Mouse (Mus musculus) embryonic facial prominence, embryonic 10.5 days (tissue): ENCODE data around the gene Slc18b1. TPM values are rescaled to one million over a fixed set of nuclear protein-coding genes. Genes with fewer than 3 reads are reported as not detected.

Experiments used
- DNase-seq: peaks from one replicate; pipeline ENCODE4 v3.0.0-alpha.2; 2017; ENCODE audit warnings: low spot score
- H3K27ac ChIP-seq: fragments of 300-500 bp; sonication (generic); replicated peaks from 2 replicates; pipeline ENCODE4 v1.5.1; 2016; ENCODE audit warnings: mild to moderate bottlenecking
- H3K27me3 ChIP-seq: fragments of 300-500 bp; sonication (generic); replicated peaks from 2 replicates; pipeline ENCODE4 v1.6.1; 2016; ENCODE audit warnings: low read depth, mild to moderate bottlenecking; ENCODE audit not compliant: poor library complexity, severe bottlenecking
- H3K36me3 ChIP-seq: fragments of 300-500 bp; sonication (generic); replicated peaks from 2 replicates; pipeline ENCODE4 v1.6.1; 2016; ENCODE audit warnings: mild to moderate bottlenecking, moderate library complexity
- H3K4me1 ChIP-seq: fragments of 300-500 bp; sonication (generic); 2 replicates; pipeline ENCODE4 v1.6.1; 2016
- H3K4me3 ChIP-seq: fragments of 300-500 bp; sonication (generic); 2 replicates; pipeline ENCODE4 v1.5.1; 2016; ENCODE audit warnings: mild to moderate bottlenecking, moderate library complexity
- H3K9me3 ChIP-seq: fragments of 300-500 bp; sonication (generic); 2 replicates; pipeline ENCODE4 v1.6.1; 2016; ENCODE audit warnings: mild to moderate bottlenecking
- WGBS: fragments of 180-500 bp; shearing (Covaris S2); methylation state at CpG from one replicate; pipeline ENCODE4 v1.1.7; 2016; 5-methylcytosine and 5-hydroxymethylcytosine counted together
- polyA plus RNA-seq: library from polyadenylated mRNA; unstranded; fragments of >200 nt; fragmentation: Nextera tagmentation; extraction: Ambion mirVana; gene quantifications from 2 replicates; pipeline ENCODE4 v1.2.1, GENCODE M21; 2016

Gene Slc18b1
- polyA plus RNA-seq, 1 experiment from 2014 or later, result 11.7 TPM

DNA sequence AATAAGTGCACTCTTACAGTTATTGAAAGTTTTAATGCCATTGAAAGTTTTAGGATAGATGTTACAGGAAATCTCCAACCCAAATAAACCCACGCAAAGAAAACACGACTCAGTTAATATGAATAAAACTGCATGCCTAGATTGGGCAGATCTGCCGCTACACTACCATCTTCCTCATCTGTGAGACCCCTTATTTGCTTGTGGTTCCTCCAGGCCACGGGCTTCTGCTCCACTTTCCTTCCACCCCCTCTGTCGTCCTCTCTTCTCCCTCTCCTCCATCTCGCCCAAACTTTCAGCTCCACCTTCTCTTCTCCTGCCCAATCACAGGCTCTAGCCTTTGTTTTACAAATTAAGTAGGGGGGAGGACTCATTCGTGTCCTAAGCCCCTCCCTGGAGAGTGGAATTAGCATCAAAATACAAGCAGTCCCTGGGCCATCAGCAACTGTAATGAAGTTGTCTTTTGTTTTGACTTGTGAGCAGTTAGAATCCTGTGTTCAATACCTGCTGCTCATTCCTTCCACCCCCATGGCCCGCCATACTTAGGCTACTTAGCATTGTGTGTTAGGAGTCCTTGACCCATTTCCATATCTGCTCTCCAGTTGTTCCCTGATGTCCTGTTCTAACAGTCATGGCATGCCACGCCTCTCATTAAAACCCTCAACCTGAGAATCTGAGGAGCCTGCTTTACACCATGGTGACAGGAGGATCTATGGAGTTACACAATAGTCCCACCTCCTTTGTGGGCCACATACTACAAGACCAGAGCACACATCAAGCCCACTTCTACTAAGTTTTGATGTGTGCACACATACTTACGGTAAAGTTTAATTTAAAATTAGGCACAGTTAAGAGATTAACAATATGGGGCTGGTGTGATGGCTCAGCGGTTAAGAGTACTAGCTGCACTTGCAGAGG is 16.3 kb downstream of the Slc18b1 start:
- H3K4me1 ChIP-seq, result no peaks in the 10 kb centered on the region
- H3K9me3 ChIP-seq, result no peaks in the 10 kb centered on the region
- H3K27me3 ChIP-seq, result no peaks in the 10 kb centered on the region
- 55% methylated on average over 11 of the region's 11 CpGs for WGBS
- H3K36me3 ChIP-seq, result peaks cover 17% of the 10 kb centered on the region; the same call in 1 of the 2 replicates
- DNase-seq, result no peak
- H3K4me3 ChIP-seq, result no peak overlapping the region
- H3K27ac ChIP-seq, result no peak overlapping the region

DNA sequence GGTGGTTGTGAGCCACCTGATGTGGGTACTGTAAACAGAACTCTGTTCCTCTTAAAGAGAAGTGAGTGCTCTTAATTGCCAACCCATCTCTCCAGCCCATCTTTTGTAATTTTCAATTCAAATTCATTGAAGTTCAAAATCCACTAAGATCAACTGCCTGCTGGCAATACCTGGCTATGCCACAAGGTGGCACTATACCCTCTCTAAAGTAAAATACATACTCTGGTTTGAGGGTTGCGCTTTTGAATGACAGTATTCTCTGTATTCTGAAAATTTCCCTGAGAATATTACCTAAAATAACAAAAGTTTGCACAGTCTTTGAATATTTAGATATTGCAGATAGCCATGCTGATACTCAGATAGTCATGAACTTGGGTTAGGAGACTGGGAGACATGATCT is 18.4 kb downstream of the Slc18b1 start:
- H3K4me1 ChIP-seq, result no peaks in the 10 kb centered on the region
- no peak overlapping the region for H3K4me3 ChIP-seq
- 57% methylated on average over 1 of the region's 1 CpGs for whole genome bisulfite sequencing
- DNase-seq, result peak; percentile 74
- no peak overlapping the region for H3K27ac ChIP-seq
- H3K27me3 ChIP-seq, result no peaks in the 10 kb centered on the region
- H3K9me3 ChIP-seq, result no peaks in the 10 kb centered on the region
- peaks cover 21% of the 10 kb centered on the region; the same call in 1 of the 2 replicates for H3K36me3 ChIP-seq

GRCm38 (mm10) chr10:23816241-23816640 is 19.5 kb downstream of the Slc18b1 start:
- H3K9me3 ChIP-seq, result no peaks in the 10 kb centered on the region
- no peaks in the 10 kb centered on the region for H3K4me1 ChIP-seq
- H3K36me3 ChIP-seq, result peaks cover 21% of the 10 kb centered on the region; the same call in 1 of the 2 replicates
- no peaks in the 10 kb centered on the region for H3K27me3 ChIP-seq
- H3K4me3 ChIP-seq, result no peak overlapping the region
- no peak for DNase-seq
- 86% methylated on average over 7 of the region's 7 CpGs for WGBS
- no peak overlapping the region for H3K27ac ChIP-seq

GRCm38 (mm10) chr10:23826516-23826915 is 29.7 kb downstream of the Slc18b1 start:
- peaks cover 56% of the 10 kb centered on the region for H3K36me3 ChIP-seq
- H3K4me1 ChIP-seq, result no peaks in the 10 kb centered on the region
- no peak overlapping the region for H3K27ac ChIP-seq
- no peaks in the 10 kb centered on the region for H3K27me3 ChIP-seq
- no peak for DNase-seq
- H3K9me3 ChIP-seq, result no peaks in the 10 kb centered on the region
- 91% methylated on average over 7 of the region's 7 CpGs for WGBS
- no peak overlapping the region for H3K4me3 ChIP-seq

GRCm38 (mm10) chr10:23836003-23836964 is 39.5 kb downstream of the Slc18b1 start:
- peaks cover 4% of the 10 kb centered on the region; the same call in 1 of the 2 replicates for H3K4me1 ChIP-seq
- no peak overlapping the region for H3K4me3 ChIP-seq
- 77% methylated on average over 9 of the region's 9 CpGs for WGBS
- H3K36me3 ChIP-seq, result no peaks in the 10 kb centered on the region
- H3K27ac ChIP-seq, result no peak overlapping the region
- DNase-seq, result no peak
- H3K9me3 ChIP-seq, result no peaks in the 10 kb centered on the region
- no peaks in the 10 kb centered on the region for H3K27me3 ChIP-seq

DNA sequence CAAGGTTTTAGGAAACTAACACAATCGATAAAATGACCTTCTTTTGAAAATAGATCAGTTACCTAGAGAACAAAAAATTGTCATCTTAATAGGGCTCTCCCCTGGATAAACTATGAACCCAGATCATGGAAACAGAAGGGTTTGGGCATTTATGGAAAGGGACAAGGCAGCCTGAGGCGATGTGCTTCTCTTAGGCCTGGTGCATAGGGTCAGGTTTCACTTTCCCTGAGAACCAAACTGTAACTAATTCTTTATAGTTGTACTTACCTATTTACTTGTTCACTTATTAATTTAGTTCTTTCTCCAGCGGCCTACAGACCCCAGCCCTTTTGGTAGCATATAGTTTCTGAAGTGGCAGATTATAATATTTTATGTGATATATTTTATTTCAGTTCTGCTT is 40.3 kb downstream of the Slc18b1 start:
- Histone ChIP-seq H3K27ac (no peak overlapping the region), H3K4me3 (no peak overlapping the region), H3K4me1 (peaks cover 4% of the 10 kb centered on the region; the same call in 1 of the 2 replicates), H3K9me3 (no peaks in the 10 kb centered on the region), H3K36me3 (no peaks in the 10 kb centered on the region), H3K27me3 (no peaks in the 10 kb centered on the region)
- DNase-seq, result no peak
- WGBS, result 61% methylated on average over 3 of the region's 3 CpGs

GRCm38 (mm10) chr10:23838910-23839309 is 42.1 kb downstream of the Slc18b1 start:
- no peaks in the 10 kb centered on the region for H3K36me3 ChIP-seq
- no peak for DNase-seq
- no peaks in the 10 kb centered on the region for H3K27me3 ChIP-seq
- no peak overlapping the region for H3K4me3 ChIP-seq
- no peak overlapping the region for H3K27ac ChIP-seq
- 96% methylated on average over 3 of the region's 3 CpGs for WGBS
- H3K9me3 ChIP-seq, result no peaks in the 10 kb centered on the region
- H3K4me1 ChIP-seq, result peaks cover 4% of the 10 kb centered on the region; the same call in 1 of the 2 replicates

DNA sequence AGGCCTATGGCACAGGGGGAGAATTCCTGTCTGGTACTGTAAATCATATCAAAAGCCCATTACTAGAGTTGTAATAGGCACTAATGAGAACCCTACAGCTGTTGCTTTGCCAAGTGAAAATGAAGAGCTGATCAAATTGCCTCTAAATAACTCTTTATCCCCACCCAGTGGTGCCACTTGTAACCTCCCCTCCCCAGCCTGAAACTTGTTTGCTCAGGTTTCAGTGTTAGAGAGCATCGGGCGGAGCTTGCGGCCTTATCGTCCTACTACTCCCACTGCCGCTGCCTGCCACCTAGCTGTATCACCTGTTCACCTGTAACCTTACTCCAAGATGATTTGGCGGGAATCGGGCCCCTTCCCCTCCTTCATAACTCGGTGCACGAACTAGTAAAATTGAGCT is 42.6 kb downstream of the Slc18b1 start:
- Histone ChIP-seq H3K27ac (no peak overlapping the region), H3K4me1 (peaks cover 4% of the 10 kb centered on the region; the same call in 1 of the 2 replicates), H3K36me3 (no peaks in the 10 kb centered on the region), H3K9me3 (no peaks in the 10 kb centered on the region), H3K4me3 (no peak overlapping the region), H3K27me3 (no peaks in the 10 kb centered on the region)
- WGBS, result 38% methylated on average over 9 of the region's 9 CpGs
- peak; percentile 12 for DNase-seq

- H3K27ac ChIP-seq, result no peak overlapping the region
- no peaks in the 10 kb centered on the region for H3K27me3 ChIP-seq
- no peak for DNase-seq
- H3K4me3 ChIP-seq, result no peak overlapping the region
- H3K4me1 ChIP-seq, result peaks cover 4% of the 10 kb centered on the region; the same call in 1 of the 2 replicates
- no peaks in the 10 kb centered on the region for H3K36me3 ChIP-seq
- 83% methylated on average over 4 of the region's 4 CpGs for WGBS
- no peaks in the 10 kb centered on the region for H3K9me3 ChIP-seq
Observed at GRCm38 (mm10) chr10:23840496-23840895, 43.7 kb downstream of the Slc18b1 start.

GRCm38 (mm10) chr10:23851228-23851912 is 54.6 kb downstream of the Slc18b1 start, which contains the start of gene Vnn3:
Gene Vnn3 (plus strand): TSS chr10:23851462.
- Histone ChIP-seq H3K4me1 (no peaks in the 10 kb centered on the region), H3K27me3 (no peaks in the 10 kb centered on the region), H3K36me3 (no peaks in the 10 kb centered on the region), H3K4me3 (no peak within 1 kb of the TSS), H3K27ac (no peak within 1 kb of the TSS), H3K9me3 (no peaks in the 10 kb centered on the region)
- 88% methylated on average over 4 of the region's 4 CpGs for WGBS
- DNase-seq, result no peak

DNA sequence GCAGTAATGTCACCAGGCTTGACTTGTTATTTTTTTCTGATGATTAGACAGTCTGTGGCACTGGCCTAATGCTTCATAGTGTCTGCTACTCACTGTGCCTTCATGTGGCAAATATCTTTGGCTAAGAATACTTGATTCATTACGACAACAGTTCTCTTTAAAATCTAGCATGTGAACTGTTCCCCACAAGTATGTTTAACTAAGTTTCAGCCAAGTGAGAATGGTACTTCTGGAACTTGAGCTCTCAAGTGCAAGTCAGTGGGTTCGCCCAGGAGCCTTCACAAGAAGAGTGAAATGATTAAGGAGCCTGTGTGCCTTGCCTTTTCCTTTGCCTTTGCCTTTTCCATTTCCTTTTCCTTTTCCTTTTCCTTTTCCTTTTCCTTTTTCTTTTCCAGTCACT is 55.3 kb downstream of the Slc18b1 start:
- no peak overlapping the region for H3K27ac ChIP-seq
- no peaks in the 10 kb centered on the region for H3K4me1 ChIP-seq
- H3K9me3 ChIP-seq, result no peaks in the 10 kb centered on the region
- WGBS, result 87% methylated on average over 2 of the region's 2 CpGs
- DNase-seq, result no peak
- H3K27me3 ChIP-seq, result no peaks in the 10 kb centered on the region
- no peaks in the 10 kb centered on the region for H3K36me3 ChIP-seq
- no peak overlapping the region for H3K4me3 ChIP-seq
